Mouse (Mus musculus): ENCODE measurements around the gene Syde2.

DNA sequence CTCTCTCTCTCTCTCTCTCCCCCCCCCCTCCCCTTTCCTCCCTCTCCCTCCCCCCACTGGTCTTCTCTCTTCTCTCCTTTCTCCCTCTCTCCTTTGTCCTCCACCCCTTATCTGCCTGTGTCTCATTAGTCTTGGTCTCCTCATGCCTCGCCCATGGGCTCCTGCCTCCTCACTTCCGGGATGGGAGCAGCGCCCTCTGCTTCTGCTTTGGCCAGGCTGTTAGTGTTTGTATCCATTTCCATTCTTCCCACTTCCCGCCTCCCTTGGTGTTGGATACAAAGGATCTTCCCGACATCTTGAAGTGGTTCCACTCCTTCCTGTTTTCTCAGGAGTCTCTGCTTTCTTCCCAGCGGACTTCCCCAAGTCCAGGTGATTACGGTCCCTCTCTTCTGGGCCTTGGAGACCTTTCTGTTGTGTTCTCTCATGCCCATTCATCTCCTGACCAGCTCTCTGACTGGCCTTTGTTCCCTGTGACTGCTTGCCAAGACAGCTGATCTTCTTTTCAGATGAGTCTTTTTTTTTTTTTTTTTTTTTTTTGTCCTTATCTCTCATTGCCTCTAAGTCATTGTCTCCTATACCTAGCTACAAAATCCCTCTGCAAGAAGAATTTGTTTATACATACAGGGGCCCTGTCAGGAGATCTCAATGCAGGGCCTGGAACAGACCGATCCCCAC, 24.0 kb downstream of the Syde2 start:
- TF ChIP-seq CTCF (IDR thresholded peaks at IDR 0.05; ENCODE audit: low read depth, low read length) (no peak), TAL1 (conservative IDR thresholded peaks at IDR 0.05; ENCODE audit: low read depth, low read length) (no peak), POLR2AphosphoS5 (IDR thresholded peaks at IDR 0.05; ENCODE audit: insufficient replicate concordance, low read depth, low read length) (no peak)

Measured in G1E (cell line).